21 mouse cellular contexts compared by ENCODE assay signal in genomic region chr4:98157921-98158320, GRCm38 (mm10).
"Had no signal": no experiment of that assay in that cellular context is flagged by ENCODE, and none has a peak within 500 bp of the region (broad histone marks: within the 10 kb centered on the region; RNA-seq: fewer than 3 reads in every experiment).

No protein-coding gene starts in this region.

- H3K36me3 ChIP-seq: limb, embryonic 13.5 days; liver, embryonic 12.5 days; liver, embryonic 15.5 days; lung, embryonic 15.5 days; midbrain, embryonic 12.5 days; midbrain, embryonic 15.5 days; neural tube, embryonic 12.5 days; neural tube, embryonic 15.5 days; stomach, embryonic 15.5 days had no signal

- ATAC-seq: liver, embryonic 12.5 days; midbrain, embryonic 15.5 days had no signal

- H3K9ac ChIP-seq: limb, embryonic 13.5 days; liver, embryonic 12.5 days; liver, embryonic 15.5 days; lung, embryonic 15.5 days; midbrain, embryonic 12.5 days; midbrain, embryonic 15.5 days; neural tube, embryonic 12.5 days; neural tube, embryonic 15.5 days; stomach, embryonic 15.5 days had no signal

- H3K9me3 ChIP-seq: limb, embryonic 13.5 days; liver, embryonic 12.5 days; liver, embryonic 15.5 days; lung, embryonic 15.5 days; midbrain, embryonic 12.5 days; midbrain, embryonic 15.5 days; neural tube, embryonic 12.5 days; neural tube, embryonic 15.5 days; stomach, embryonic 15.5 days had no signal

- H3K4me2 ChIP-seq: limb, embryonic 13.5 days; liver, embryonic 12.5 days; liver, embryonic 15.5 days; lung, embryonic 15.5 days; midbrain, embryonic 12.5 days; midbrain, embryonic 15.5 days; neural tube, embryonic 12.5 days; neural tube, embryonic 15.5 days; stomach, embryonic 15.5 days had no signal

- H3K27me3 ChIP-seq: limb, embryonic 13.5 days; liver, embryonic 12.5 days; liver, embryonic 15.5 days; lung, embryonic 15.5 days; midbrain, embryonic 12.5 days; midbrain, embryonic 15.5 days; neural tube, embryonic 12.5 days; neural tube, embryonic 15.5 days; stomach, embryonic 15.5 days had no signal

- H3K27ac ChIP-seq: limb, embryonic 13.5 days; liver, embryonic 12.5 days; liver, embryonic 15.5 days; lung, embryonic 15.5 days; macrophage; midbrain, embryonic 12.5 days; midbrain, embryonic 15.5 days; neural tube, embryonic 12.5 days; neural tube, embryonic 15.5 days; stomach, embryonic 15.5 days had no signal

- H3K4me1 ChIP-seq: limb, embryonic 13.5 days; liver, embryonic 12.5 days; liver, embryonic 15.5 days; lung, embryonic 15.5 days; midbrain, embryonic 12.5 days; midbrain, embryonic 15.5 days; neural tube, embryonic 12.5 days; neural tube, embryonic 15.5 days; stomach, embryonic 15.5 days had no signal

- DNase-seq: kidney, adult 2 months; kidney, postnatal 14 days; kidney, postnatal 4 days; left cerebral cortex, postnatal 4 days; lung, adult 18-20 months; lung, postnatal 10 days; right cerebral cortex, adult 18-20 months; right cerebral cortex, postnatal 14 days; right cerebral cortex, postnatal 4 days; spleen, adult 18-20 months; thymus, postnatal 25 days had no signal

- H3K4me3 ChIP-seq: limb, embryonic 13.5 days; liver, embryonic 12.5 days; liver, embryonic 15.5 days; lung, embryonic 15.5 days; midbrain, embryonic 12.5 days; midbrain, embryonic 15.5 days; neural tube, embryonic 12.5 days; neural tube, embryonic 15.5 days; stomach, embryonic 15.5 days had no signal
